Mouse (Mus musculus) heart, adult 2 months (tissue): ENCODE measurements around the gene B4galt5. TPM values are rescaled to one million over a fixed set of nuclear protein-coding genes. Genes with fewer than 3 reads are reported as not detected.

Source experiments
- DNase-seq, 2 experiments: peaks; one replicate each; pipeline ENCODE4 v3.0.0; 2021
- H3K27ac ChIP-seq: fragments of 200-600 bp; 2 replicates; pipeline ENCODE4 v1.8.1; 2022
- H3K27me3 ChIP-seq: fragments of 200-500 bp; 2 replicates; pipeline ENCODE4 v1.6.1; 2012; ENCODE audit warnings: mild to moderate bottlenecking, low read length, inconsistent platforms, mixed read lengths; ENCODE audit not compliant: control insufficient read depth, insufficient read depth
- H3K36me3 ChIP-seq: fragments of 200-500 bp; 2 replicates; pipeline ENCODE4 v1.6.1; 2012; ENCODE audit warnings: low read length, inconsistent platforms; ENCODE audit not compliant: control insufficient read depth, insufficient read depth
- H3K4me1 ChIP-seq: fragments of 200-500 bp; 2 replicates; pipeline ENCODE4 v1.6.1; 2011; ENCODE audit warnings: low read length; ENCODE audit not compliant: control insufficient read depth, insufficient read depth
- H3K4me3 ChIP-seq: fragments of 200-600 bp; 2 replicates; pipeline ENCODE4 v1.8.1; 2022
- H3K79me2 ChIP-seq: fragments of 200-500 bp; replicated peaks from 2 replicates; pipeline ENCODE4 v1.6.1; 2012; ENCODE audit warnings: mild to moderate bottlenecking, inconsistent platforms, low read length, moderate library complexity, mixed read lengths; ENCODE audit not compliant: control insufficient read depth, insufficient read depth
- H3K9ac ChIP-seq: fragments of 200-500 bp; 2 replicates; pipeline ENCODE4 v1.6.1; 2012; ENCODE audit warnings: low read depth, mild to moderate bottlenecking, control low read depth, inconsistent platforms, low read length, mixed read lengths
- CTCF ChIP-seq: fragments of 200-600 bp; IDR thresholded peaks from 2 replicates; pipeline ENCODE4 v1.8.1; 2022; ENCODE audit warnings: antibody characterized with exemption, mild to moderate bottlenecking, moderate library complexity
- EP300 ChIP-seq: fragments of 200-500 bp; IDR thresholded peaks from 2 replicates; pipeline ENCODE4 v1.6.1; 2011; ENCODE audit warnings: low read depth, low read length, control low read depth; ENCODE audit not compliant: insufficient read depth
- POLR2A ChIP-seq: fragments of 200-500 bp; IDR thresholded peaks from 2 replicates; pipeline ENCODE4 v1.6.1; 2011; ENCODE audit warnings: mild to moderate bottlenecking, low read depth, low read length, control low read depth; ENCODE audit not compliant: insufficient read depth
- WGBS: fragments of 180-500 bp; shearing (Covaris S2); methylation state at CpG from one replicate; pipeline ENCODE4 v1.1.7; 2018; 5-methylcytosine and 5-hydroxymethylcytosine counted together
- intact Hi-C: fragments of 180-260 bp; cut with DNase I; formaldehyde crosslinking; loops from one replicate; pipeline ENCODE4 v1.15.1; 2025
- polyA plus RNA-seq: library from polyadenylated mRNA; depleted of rRNA; stranded (reverse); fragments of >200 nt; gene quantifications from 2 replicates; pipeline ENCODE4 v1.2.3, GENCODE M21; 2012
- total RNA-seq, 2 experiments: library from RNA; stranded (reverse); gene quantifications; 2 replicates each; pipeline ENCODE4 v1.2.3; 2021

Gene B4galt5
- total and polyA plus RNA-seq, 3 experiments, result 9.4 to 17.0 (median 14.1) TPM

- no peaks in the 10 kb centered on the region for H3K36me3 ChIP-seq
- 0 out of 2 replicates have a peak, but pooled peaks cover 2% of the 10 kb centered on the region for H3K4me1 ChIP-seq
- no peak overlapping the region for H3K9ac ChIP-seq
- intact Hi-C loops, result loop anchor here (5.0 kb wide), 1 partner anchor 40 kb away; the partner anchor contains the start of gene B4galt5
- 68% methylated on average over 15 of the region's 15 CpGs for WGBS
- no peaks in the 10 kb centered on the region for H3K79me2 ChIP-seq
- peak overlapping the region; percentile 17; the same call in 1 of the 2 replicates for H3K4me3 ChIP-seq
- peak overlapping the region; percentile 48 for H3K27ac ChIP-seq
- DNase-seq, result peak; percentile 49 to 57
- no peaks in the 10 kb centered on the region for H3K27me3 ChIP-seq
- TF ChIP-seq POLR2A (no peak; the same call in 1 of the 2 replicates), EP300 (0 out of 2 replicates have a peak, but pooled peaks have one; percentile 37)
Measured at GRCm38 (mm10) chr2:167306626-167307541, 42.1 kb downstream of the B4galt5 start.

DNA sequence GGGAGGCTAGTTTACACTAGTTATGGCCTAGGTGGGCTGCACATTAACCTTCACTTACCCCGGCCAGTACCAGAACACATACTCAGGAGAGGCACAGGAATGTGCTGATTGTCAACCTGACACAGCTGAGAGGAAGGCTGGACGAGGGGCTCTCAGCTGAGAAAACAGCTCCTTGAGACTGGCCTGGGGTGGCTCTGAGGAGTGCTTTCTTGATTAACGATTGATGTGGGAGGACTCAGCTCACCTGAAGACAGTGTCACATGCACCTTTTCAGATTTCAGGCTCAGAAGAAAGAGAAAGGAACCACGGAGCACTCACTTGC, 42.7 kb downstream of the B4galt5 start:
- 0 out of 2 replicates have a peak, but pooled peaks cover 2% of the 10 kb centered on the region for H3K4me1 ChIP-seq
- no peak for TF ChIP-seq POLR2A
- intact Hi-C loops, result loop anchor here (5.0 kb wide), 1 partner anchor 41 kb away; the partner anchor contains the start of gene B4galt5

DNA sequence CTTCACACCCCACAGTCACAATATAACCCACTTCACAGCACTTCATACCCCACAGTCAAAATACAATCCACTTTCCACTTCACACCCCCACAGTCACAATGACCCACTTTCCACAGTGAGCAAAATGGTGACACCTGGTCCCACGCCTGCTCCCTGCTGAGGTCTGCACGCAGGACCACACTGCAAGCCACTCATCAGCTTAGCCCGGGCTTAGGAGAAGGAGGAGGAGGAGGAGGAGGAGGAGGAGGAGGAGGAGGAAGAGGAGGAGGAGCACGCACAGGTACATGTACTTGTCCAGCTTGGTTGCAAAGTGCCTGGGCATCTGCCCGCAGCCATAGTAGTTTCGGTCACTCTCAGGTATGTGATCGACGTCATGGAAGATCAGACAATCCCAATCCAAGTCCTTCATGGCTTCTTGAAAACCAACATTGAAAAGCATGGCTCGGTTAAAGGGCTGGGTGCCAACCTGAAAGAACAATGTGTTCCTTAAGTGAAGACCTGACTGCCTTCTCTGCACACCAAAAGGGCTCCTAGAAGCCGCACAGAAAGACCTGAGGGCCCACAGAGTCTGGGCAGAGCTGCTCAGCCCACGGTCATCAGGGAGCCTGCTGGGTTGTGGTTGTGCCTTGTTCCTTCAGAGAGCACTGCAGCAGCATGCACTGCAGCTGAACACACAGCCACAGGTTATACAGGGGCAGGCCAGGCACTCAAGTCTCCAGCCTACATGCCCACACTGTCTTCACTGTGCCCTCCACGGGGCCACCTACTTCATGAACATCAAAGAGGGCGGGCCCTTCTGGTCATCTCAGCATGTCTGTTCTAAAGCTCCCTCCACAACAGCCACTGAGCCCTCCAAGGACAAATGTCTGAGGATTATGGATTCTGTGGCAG, 43.4 kb downstream of the B4galt5 start:
- Histone ChIP-seq H3K79me2 (no peaks in the 10 kb centered on the region), H3K27ac (no peak overlapping the region), H3K9ac (no peak overlapping the region), H3K36me3 (no peaks in the 10 kb centered on the region), H3K4me1 (0 out of 2 replicates have a peak, but pooled peaks cover 2% of the 10 kb centered on the region), H3K27me3 (no peaks in the 10 kb centered on the region), H3K4me3 (no peak overlapping the region)
- no peak for DNase-seq
- WGBS, result 91% methylated on average over 13 of the region's 13 CpGs
- intact Hi-C loops, result loop anchor here (5.0 kb wide), 1 partner anchor 42 kb away; the partner anchor contains the start of gene B4galt5
- TF ChIP-seq CTCF, result no peak
- no peak for TF ChIP-seq POLR2A
- TF ChIP-seq EP300, result no peak

More for the DNA sequence above, 42.7 kb downstream of the B4galt5 start:
- Histone ChIP-seq H3K4me3 (no peak overlapping the region), H3K79me2 (no peaks in the 10 kb centered on the region), H3K27me3 (no peaks in the 10 kb centered on the region), H3K9ac (no peak overlapping the region), H3K27ac (no peak overlapping the region), H3K36me3 (no peaks in the 10 kb centered on the region)
- 86% methylated on average over 4 of the region's 4 CpGs for WGBS
- DNase-seq, result no peak

- WGBS, result 94% methylated on average over 16 of the region's 16 CpGs
- TF ChIP-seq CTCF, result no peak
- no peak for TF ChIP-seq POLR2A
- TF ChIP-seq EP300, result no peak
Measured at GRCm38 (mm10) chr2:167304651-167305381, 44.2 kb downstream of the B4galt5 start.

DNA sequence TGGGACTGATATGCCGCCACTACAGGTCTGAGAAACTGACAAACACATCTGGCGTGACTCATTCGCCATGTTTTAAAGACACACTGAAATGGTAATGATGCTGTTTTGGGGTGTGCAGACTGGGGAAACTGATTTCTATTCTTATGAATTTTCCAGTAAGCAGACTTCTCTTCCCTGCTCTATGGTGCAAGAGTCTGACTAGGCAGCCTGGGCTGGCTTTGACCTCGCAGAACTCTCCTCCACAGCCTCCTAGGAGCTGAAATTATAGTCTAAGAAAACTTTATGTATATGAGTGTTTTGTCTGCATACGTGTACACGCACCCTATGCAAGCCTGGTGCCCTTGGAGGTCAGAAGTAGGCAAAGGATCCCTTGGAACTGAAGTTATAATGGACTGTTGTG, 45.2 kb downstream of the B4galt5 start:
- WGBS, result 95% methylated on average over 6 of the region's 6 CpGs
- Histone ChIP-seq H3K9ac (no peak overlapping the region), H3K36me3 (no peaks in the 10 kb centered on the region), H3K4me3 (no peak overlapping the region), H3K79me2 (no peaks in the 10 kb centered on the region), H3K27ac (no peak overlapping the region), H3K4me1 (0 out of 2 replicates have a peak, but pooled peaks cover 2% of the 10 kb centered on the region), H3K27me3 (no peaks in the 10 kb centered on the region)
- no peak for DNase-seq
- intact Hi-C loops, result no loop called here
- TF ChIP-seq POLR2A, result no peak
- no peak for TF ChIP-seq EP300
- no peak for TF ChIP-seq CTCF

More at GRCm38 (mm10) chr2:167304651-167305381, 44.2 kb downstream of the B4galt5 start:
- DNase-seq, result no peak
- no peaks in the 10 kb centered on the region for H3K79me2 ChIP-seq
- H3K4me1 ChIP-seq, result 0 out of 2 replicates have a peak, but pooled peaks cover 2% of the 10 kb centered on the region
- no peak overlapping the region for H3K4me3 ChIP-seq
- no peak overlapping the region for H3K9ac ChIP-seq
- intact Hi-C loops, result loop anchor here (5.0 kb wide), 1 partner anchor 42 kb away; the partner anchor contains the start of gene B4galt5
- no peak overlapping the region for H3K27ac ChIP-seq
- H3K36me3 ChIP-seq, result no peaks in the 10 kb centered on the region
- H3K27me3 ChIP-seq, result no peaks in the 10 kb centered on the region
